Comparison of ENCODE assay signal across 22 mouse cellular contexts in genomic region chr9:99256821-99257220, GRCm38 (mm10). TPM values are rescaled to one million over a fixed set of nuclear protein-coding genes. Genes with fewer than 3 reads are reported as not detected.
A peak's percentile ranks its signal among the peaks of the same experiment; 100 is the strongest.
DNase-seq lines count a peak whose midpoint lies in the region; ATAC-seq and TF ChIP-seq lines count a peak whose summit lies in the region.
"Had no signal": no experiment of that assay in that cellular context is flagged by ENCODE, and none has a peak within 500 bp of the region (broad histone marks: within the 10 kb centered on the region; RNA-seq: fewer than 3 reads in every experiment).

No protein-coding gene starts in this region.

- 76% methylated on average over 3 of the region's 3 CpGs for WGBS in heart, embryonic 12.5 days
- 88% methylated on average over 3 of the region's 3 CpGs for WGBS in intestine, postnatal 0 days

- no peak for TF ChIP-seq CTCF in intestine, postnatal 0 days (IDR thresholded peaks at IDR 0.05; ENCODE audit: low read depth)

- ATAC-seq in heart, embryonic 12.5 days (ENCODE audit: insufficient number of reproducible peaks, low FRiP score), result peak; percentile 79
- ATAC-seq in intestine, postnatal 0 days, result no peak

- no peaks in the 10 kb centered on the region for H3K27me3 ChIP-seq in heart, embryonic 12.5 days (replicated peaks)
- no peaks in the 10 kb centered on the region for H3K27me3 ChIP-seq in intestine, postnatal 0 days (replicated peaks; ENCODE audit: control insufficient read depth, insufficient read depth, low read length)
- H3K27me3 ChIP-seq: hindbrain, embryonic 15.5 days had no signal

- no peaks in the 10 kb centered on the region for H3K9me3 ChIP-seq in heart, embryonic 12.5 days (replicated peaks)
- no peaks in the 10 kb centered on the region for H3K9me3 ChIP-seq in intestine, postnatal 0 days (ENCODE audit: control insufficient read depth)
- H3K9me3 ChIP-seq: hindbrain, embryonic 15.5 days had no signal

- no peak overlapping the region for H3K9ac ChIP-seq in heart, embryonic 12.5 days
- H3K9ac ChIP-seq in intestine, postnatal 0 days (ENCODE audit: low read depth, low read length), result no peak overlapping the region
- H3K9ac ChIP-seq: hindbrain, embryonic 15.5 days had no signal

- H3K36me3 ChIP-seq in heart, embryonic 12.5 days, result peaks cover 37% of the 10 kb centered on the region
- H3K36me3 ChIP-seq in intestine, postnatal 0 days (ENCODE audit: control insufficient read depth, insufficient read depth), result peaks cover 24% of the 10 kb centered on the region

- H3K27ac ChIP-seq in heart, embryonic 12.5 days (ENCODE audit: poor library complexity, severe bottlenecking), result no peak overlapping the region
- no peak overlapping the region for H3K27ac ChIP-seq in intestine, postnatal 0 days (ENCODE audit: low read depth, low read length)
- H3K27ac ChIP-seq: hindbrain, embryonic 15.5 days had no signal

- intact Hi-C loops in heart, postnatal 25 days (cut with DNase I), result no loop called here

- no peak overlapping the region for H3K4me3 ChIP-seq in heart, embryonic 12.5 days
- H3K4me3 ChIP-seq in intestine, postnatal 0 days (ENCODE audit: low read depth, low read length), result no peak overlapping the region
- H3K4me3 ChIP-seq: hindbrain, embryonic 15.5 days; myocyte had no signal

- DNase-seq in heart, postnatal 25 days (ENCODE audit: low spot score), result no peak
- peak; percentile 90 for DNase-seq in R1 (ENCODE audit: low read depth, low spot score)
- peak; percentile 66 for DNase-seq in liver
- no peak for DNase-seq in spleen, postnatal 4 days (ENCODE audit: low spot score in 2 of 2)
- no peak for DNase-seq in urinary bladder, adult 18-20 months (ENCODE audit: low spot score in 2 of 2)
- DNase-seq in urinary bladder, adult 2 months (ENCODE audit: low spot score), result no peak
- DNase-seq: adrenal gland, postnatal 25 days; cerebellum, adult 11 months; gastrocnemius, postnatal 14 days; kidney, adult 2 months; layer of hippocampus, postnatal 36 days; lung, postnatal 14 days; right cerebral cortex, postnatal 25 days; thymus, postnatal 25 days had no signal

- no peak overlapping the region for H3K4me2 ChIP-seq in heart, embryonic 12.5 days
- no peak overlapping the region for H3K4me2 ChIP-seq in intestine, postnatal 0 days (replicated peaks; ENCODE audit: low read depth)
- H3K4me2 ChIP-seq: hindbrain, embryonic 15.5 days; midbrain, embryonic 11.5 days had no signal

- H3K4me1 ChIP-seq in heart, embryonic 12.5 days (replicated peaks), result peaks cover 5% of the 10 kb centered on the region; the same call in 1 of the 2 replicates
- H3K4me1 ChIP-seq in intestine, postnatal 0 days (replicated peaks; ENCODE audit: control insufficient read depth, insufficient read depth, low read length), result no peaks in the 10 kb centered on the region
- H3K4me1 ChIP-seq: hindbrain, embryonic 15.5 days had no signal

RNA-seq across cellular contexts. Expression of gene Cep70, which starts 13.7 kb away (rescaled TPM):
- 28.6 and 30.2 TPM in 2 replicates for polyA plus RNA-seq in heart, embryonic 12.5 days (2016; fragmentation: Nextera tagmentation; extraction: Ambion mirVana)
- 1 to 10 TPM; 5.6 to 6.3 TPM for total RNA-seq in heart, postnatal 25 days (2021)
- 9.3 and 11.2 TPM in 2 replicates for polyA plus RNA-seq in intestine, postnatal 0 days (2015; fragmentation: Nextera tagmentation; extraction: Ambion mirVana)
- 10.3 and 13.1 TPM in 2 replicates for polyA plus RNA-seq in urinary bladder, adult 2 months (2012; rRNA removed)

RNA-seq across cellular contexts. Expression of gene Faiml, which starts 19.8 kb away (rescaled TPM):
- not detected in 2 replicates for polyA plus RNA-seq in heart, embryonic 12.5 days (2016; fragmentation: Nextera tagmentation; extraction: Ambion mirVana)
- total RNA-seq in heart, postnatal 25 days (2021), result not detected
- polyA plus RNA-seq in intestine, postnatal 0 days (2015; fragmentation: Nextera tagmentation; extraction: Ambion mirVana), result not detected in 2 replicates
- not detected in 2 replicates for polyA plus RNA-seq in urinary bladder, adult 2 months (2012; rRNA removed)
- total RNA-seq: adrenal gland, postnatal 25 days; gastrocnemius, postnatal 14 days; layer of hippocampus, postnatal 36 days had no signal
- polyA plus RNA-seq: heart, postnatal 0 days; hindbrain, embryonic 15.5 days; kidney, adult 2 months; large intestine, adult 2 months; limb, embryonic 11.5 days; midbrain, embryonic 11.5 days; myocyte had no signal

Comparison
In these comparisons a context has a peak if more than half of its experiments do, and no peak if none do; other contexts are left out.
1. DNase-seq: peak in R1 (single experiment) and liver (single experiment); none in heart, postnatal 25 days (single experiment), spleen, postnatal 4 days (0 of 2), urinary bladder, adult 18-20 months (0 of 2) and urinary bladder, adult 2 months (single experiment).